Mouse (Mus musculus) leukemia stem cell, adult 10-12 weeks (primary cell): ENCODE data around the gene Cfap52. TPM values are rescaled to one million over a fixed set of nuclear protein-coding genes. Genes with fewer than 3 reads are reported as not detected.

Experiments used
- polyA plus RNA-seq: library from polyadenylated mRNA; stranded (reverse); fragments of >175 nt; gene quantifications from 2 replicates; pipeline ENCODE4 v1.2.3, GENCODE M21; 2012; ENCODE audit warnings: low replicate concordance

The Cfap52 gene
- polyA plus RNA-seq: not detected in 2 replicates

GRCm38 (mm10) chr11:67965242-67965883 lies at the start of gene Cfap52:
Cfap52 (minus strand) TSS chr11:67965651.

GRCm38 (mm10) chr11:67965905-67966878 lies 741 bp upstream of the Cfap52 start, which contains the start of gene Stx8:
Stx8 (plus strand) TSS chr11:67966193.

GRCm38 (mm10) chr11:67921827-67922754 lies 43.4 kb downstream of the Cfap52 start, which contains the start of gene Usp43:
Usp43 (minus strand) TSS chr11:67922153.

Other genes starting within 250 kb of the Cfap52 start
- gene Glp2r, start 194.5 kb downstream of the Cfap52 start, polyA plus RNA-seq: not detected in 2 replicates
- gene Gsg1l2, start 191.0 kb downstream of the Cfap52 start, polyA plus RNA-seq: not detected in 2 replicates
- gene Dhrs7c, start 167.5 kb downstream of the Cfap52 start, polyA plus RNA-seq: not detected in 2 replicates
- not detected in 2 replicates for gene Usp43, start 43.5 kb downstream of the Cfap52 start, polyA plus RNA-seq
- gene Stx8, start 542 bp upstream of the Cfap52 start, polyA plus RNA-seq: 0.41 and 1.8 TPM in 2 replicates